Mouse (Mus musculus) testis, adult 2 months (tissue): ENCODE measurements around the gene Alg9.

ENCODE experiments used
- CTCF ChIP-seq: fragments of 200-500 bp; IDR thresholded peaks from 2 replicates; pipeline ENCODE4 v1.5.1; 2012; ENCODE audit warnings: low read depth, mild to moderate bottlenecking, inconsistent platforms, low read length, moderate library complexity; ENCODE audit not compliant: control insufficient read depth, insufficient read depth, insufficient replicate concordance
- POLR2A ChIP-seq: fragments of 200-500 bp; IDR thresholded peaks from 2 replicates; pipeline ENCODE4 v1.6.1; 2012; ENCODE audit warnings: low read depth, mild to moderate bottlenecking, inconsistent platforms, low read length, moderate library complexity; ENCODE audit not compliant: control insufficient read depth

- TF ChIP-seq POLR2A = no peak
- TF ChIP-seq CTCF = no peak
These were observed 70.7 kb downstream of the Alg9 start for GRCm38 (mm10) chr9:50845547-50845946.
